Mouse (Mus musculus) Muller cell, postnatal 12 days (primary cell): ENCODE measurements around the gene Wipf1.

ENCODE experiments used
- DNase-seq: peaks from one replicate; pipeline ENCODE4 v3.0.0-alpha.2; 2015; ENCODE audit errors: inconsistent ontology term

Gene Wipf1

DNA sequence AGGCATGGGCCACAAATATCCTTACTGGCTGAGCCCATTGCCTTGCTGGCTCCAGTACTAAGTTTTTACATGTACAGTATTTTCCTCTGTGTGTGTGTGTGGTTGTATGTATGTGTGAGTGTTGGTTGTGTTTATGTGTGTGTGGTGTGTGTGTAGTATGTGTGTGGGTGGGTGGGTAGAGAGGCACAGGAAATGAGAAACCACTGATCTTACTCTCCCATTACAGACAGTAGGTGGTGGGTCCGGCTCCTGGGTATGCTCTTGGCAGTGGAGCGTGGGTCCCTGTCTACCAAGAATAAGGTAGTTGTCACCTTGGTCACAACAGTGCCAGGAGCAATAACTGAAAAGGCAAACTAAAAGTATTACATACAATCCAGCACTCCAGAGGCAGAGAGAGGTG is 93.7 kb downstream of the Wipf1 start:
- no peak for DNase-seq

- DNase-seq, result no peak
Measured at GRCm38 (mm10) chr2:73431959-73432396, 97.6 kb downstream of the Wipf1 start.

DNA sequence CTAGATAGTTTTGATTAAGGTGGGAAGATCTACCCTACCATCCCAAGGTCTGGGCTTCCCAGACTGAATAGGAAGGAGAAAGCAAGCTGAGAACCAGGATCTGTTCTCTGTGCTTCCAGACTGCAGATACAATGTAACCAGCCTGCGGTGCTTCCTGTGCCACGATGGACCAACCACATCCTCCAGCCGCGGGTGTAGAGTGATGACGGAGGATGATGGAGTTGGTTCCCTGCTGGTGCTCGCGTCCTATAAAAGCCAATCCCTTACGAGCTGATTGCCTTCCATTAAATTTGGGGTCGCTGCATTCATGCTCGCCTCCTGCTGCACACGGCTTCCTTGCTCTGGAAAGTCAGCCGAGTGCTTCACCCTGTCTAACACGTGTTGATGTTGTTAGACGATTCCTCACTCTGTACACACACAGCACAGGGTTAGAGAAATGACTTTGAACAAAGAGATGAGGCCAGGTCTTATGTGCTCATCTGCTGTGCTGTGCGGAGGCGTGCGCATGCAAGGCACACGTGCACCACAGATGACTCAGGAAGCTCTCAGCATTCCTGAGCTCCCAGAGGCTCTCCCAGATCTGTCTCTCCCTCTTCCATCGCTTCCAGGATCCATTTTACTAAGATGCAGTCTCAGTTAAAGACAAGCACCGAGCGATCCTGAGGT is 100.6 kb downstream of the Wipf1 start:
- DNase-seq, result peak; percentile 73

DNA sequence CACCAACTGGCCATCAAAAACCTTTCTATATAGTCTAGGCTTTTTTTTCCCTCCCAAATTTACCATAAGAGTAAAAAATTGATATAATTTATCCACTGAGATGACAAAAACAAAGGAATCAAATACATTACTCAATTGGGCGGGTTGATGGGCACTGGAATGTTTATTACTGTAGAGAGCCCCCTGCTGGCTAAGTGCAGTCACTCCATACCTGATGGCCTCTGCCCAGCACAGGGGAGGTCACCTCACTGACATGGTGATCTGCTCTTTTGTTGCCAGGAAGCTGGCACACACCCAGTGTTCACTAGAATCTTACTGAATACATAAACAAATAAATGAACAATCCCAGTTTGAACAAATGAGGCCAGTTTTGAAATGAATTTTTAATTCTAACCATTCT is 102.2 kb downstream of the Wipf1 start:
- DNase-seq, result no peak

DNA sequence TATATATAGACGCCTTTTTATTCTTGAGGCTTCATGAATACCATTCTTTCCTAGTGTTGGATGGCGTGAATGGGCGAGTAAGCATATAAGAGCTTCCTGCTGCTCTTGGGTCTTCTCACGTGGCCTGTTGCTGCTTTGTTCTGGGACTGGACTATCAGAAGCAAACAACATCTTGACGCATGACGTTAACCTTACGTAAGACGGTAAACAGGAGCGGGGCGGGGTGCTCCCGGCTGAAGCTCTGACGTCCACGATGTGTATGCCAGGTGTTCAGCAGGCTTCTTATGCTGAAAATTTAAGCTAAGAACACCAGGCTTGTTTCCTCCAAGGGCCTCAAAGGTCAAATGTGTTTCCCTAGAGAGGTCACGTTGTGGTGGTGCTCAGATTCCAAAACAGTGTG is 103.7 kb downstream of the Wipf1 start:
- no peak for DNase-seq

DNA sequence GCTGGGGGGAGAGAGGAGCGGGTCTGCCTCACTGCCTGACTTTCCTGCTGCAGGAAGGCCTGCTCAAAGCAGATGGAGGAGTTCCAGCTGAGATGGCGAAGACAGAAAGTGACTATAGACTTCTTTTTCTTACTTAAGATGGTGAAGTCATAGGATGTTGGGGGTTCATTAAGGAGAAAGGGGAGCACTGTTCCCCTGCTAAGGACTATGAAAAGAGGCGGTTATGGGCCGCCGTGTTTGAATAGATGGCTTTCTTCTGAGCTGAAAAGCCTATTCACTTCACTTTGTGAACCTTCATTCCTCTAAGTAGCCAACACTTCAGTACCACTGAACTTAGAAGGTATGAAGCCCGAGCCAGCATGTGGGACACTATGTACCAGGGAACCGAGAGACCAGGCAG is 109.8 kb downstream of the Wipf1 start:
- DNase-seq, result no peak

DNA sequence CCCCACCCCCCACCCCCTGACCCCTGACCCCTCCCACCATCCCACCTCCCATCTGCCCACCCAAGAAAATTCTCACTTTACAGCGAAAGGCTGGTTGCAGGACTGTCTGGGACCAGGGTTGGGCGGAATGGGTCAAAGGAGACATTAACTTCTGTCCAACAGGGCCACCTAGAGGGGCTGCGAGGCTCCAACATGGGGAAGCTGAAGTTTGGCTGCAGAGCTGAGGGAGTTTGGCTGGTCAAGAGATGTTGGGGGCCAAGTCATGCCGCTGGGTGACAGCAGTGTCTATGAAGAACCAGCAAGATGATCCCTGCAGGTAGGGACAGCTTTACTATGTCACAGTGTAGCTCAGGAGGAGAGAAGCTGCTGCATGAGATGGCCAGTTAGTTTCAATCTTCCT is 110.2 kb downstream of the Wipf1 start:
- no peak for DNase-seq

DNA sequence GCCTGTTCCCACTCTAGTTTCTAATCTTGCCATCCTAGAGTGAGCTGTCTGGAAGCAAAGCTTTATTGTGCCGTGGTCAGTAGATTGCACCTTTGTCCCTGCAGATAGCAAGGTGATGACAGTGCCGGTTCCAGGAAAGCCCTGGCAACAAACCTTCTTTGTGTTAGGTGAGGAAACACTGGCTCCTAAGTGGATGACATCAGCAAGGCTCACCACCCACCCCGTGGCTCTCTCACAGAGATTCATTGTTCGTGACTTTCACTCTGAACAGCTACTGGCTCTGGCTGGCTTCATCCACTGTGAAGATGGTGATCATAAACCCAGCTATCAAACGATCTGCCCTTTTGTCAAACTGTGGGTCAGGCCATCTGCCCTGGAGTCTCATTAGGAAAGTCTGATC is 113.6 kb downstream of the Wipf1 start:
- DNase-seq, result peak; percentile 78

- DNase-seq, result no peak
Measured at GRCm38 (mm10) chr2:73410076-73410475, 119.5 kb downstream of the Wipf1 start.

DNA sequence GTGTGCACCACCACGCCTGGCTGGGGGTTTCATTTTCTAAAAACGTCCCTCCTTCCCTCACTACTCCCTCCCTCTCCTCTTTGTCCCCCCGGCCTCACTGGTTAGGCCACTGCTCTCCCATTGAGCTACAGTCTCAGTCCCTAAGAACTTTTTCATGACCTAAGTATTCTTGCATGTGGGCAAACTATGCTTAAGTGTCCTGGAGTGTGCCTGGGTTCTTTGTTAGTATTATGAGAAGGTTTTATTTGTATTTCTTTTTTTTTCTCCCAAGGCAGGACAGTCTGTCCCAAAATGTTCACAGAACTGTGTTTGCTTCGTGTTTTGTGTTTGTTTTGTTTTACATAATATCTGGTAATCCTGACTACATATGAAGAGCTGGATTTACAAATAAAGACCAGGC is 121.9 kb downstream of the Wipf1 start:
- DNase-seq, result no peak

DNA sequence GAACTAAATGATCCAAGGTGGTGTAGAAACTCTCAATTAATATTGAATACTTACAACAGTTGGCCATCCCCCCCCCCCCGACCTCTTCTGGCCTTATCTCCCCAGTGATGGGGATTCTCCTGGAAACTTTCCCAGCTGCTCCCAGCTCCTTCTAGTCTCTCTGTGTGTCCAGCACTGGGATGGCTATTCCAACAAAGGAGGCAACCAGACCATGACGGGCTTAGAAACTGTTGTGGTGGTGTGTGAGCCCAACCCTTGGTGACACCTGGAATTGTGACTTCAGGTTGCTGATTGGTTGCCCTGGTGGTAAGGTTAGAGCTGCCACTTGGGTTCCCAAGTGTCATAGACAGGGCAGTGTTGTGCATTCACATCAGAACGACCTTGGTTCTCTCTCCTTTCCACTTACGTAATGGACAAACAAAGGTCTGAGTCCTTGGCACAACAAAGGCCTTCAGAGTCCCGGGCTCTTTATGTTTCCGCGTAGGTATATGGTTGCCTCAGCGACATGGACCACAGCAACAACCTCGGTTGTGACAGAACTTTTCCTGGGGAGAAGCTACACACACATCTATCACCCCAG is 123.1 kb downstream of the Wipf1 start:
- DNase-seq, result no peak

DNA sequence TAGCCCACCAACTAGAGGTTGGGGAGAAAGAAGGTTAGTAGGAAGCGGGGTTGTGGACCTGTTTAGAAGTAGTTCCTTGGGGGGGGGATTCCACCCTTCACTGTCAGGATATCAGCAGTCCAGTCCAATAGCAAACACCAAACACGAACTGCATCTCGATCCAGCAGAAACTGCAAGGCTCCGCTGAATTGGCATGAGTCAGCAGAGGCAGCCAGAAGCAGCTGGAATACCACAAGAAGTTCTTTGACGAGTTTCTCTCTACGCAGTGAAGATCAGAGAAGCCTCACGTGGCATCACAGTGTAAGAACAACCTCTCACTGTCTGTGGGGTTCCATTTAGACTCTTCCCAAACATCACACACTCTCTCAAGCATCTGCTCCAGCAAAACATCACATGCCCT is 124.6 kb downstream of the Wipf1 start:
- no peak for DNase-seq

- no peak for DNase-seq
Measured at GRCm38 (mm10) chr2:73404442-73404841, 125.1 kb downstream of the Wipf1 start.

- DNase-seq, result no peak
Measured at GRCm38 (mm10) chr2:73403385-73404013, 126.0 kb downstream of the Wipf1 start.

- no peak for DNase-seq
Measured at GRCm38 (mm10) chr2:73401689-73402088, 127.8 kb downstream of the Wipf1 start.

DNA sequence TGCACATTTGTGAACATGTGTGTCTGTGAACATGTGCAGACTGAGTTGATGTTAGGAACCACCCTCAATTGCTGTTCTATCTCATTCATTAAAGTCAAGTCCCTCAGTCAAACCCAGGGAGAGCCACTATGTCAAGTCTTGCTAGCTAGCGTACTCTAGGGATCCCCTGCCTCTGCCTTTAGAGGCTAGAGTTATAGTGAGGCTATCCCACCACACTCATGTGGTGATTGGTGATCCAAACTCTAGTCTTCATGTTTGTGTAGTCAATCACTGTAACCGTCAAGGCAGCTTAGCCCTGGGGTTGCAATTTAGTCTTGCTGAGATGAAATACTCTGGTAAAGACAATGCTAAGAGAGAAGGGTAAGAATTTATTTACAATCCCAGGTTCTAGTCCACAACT is 132.1 kb downstream of the Wipf1 start:
- DNase-seq, result no peak

DNA sequence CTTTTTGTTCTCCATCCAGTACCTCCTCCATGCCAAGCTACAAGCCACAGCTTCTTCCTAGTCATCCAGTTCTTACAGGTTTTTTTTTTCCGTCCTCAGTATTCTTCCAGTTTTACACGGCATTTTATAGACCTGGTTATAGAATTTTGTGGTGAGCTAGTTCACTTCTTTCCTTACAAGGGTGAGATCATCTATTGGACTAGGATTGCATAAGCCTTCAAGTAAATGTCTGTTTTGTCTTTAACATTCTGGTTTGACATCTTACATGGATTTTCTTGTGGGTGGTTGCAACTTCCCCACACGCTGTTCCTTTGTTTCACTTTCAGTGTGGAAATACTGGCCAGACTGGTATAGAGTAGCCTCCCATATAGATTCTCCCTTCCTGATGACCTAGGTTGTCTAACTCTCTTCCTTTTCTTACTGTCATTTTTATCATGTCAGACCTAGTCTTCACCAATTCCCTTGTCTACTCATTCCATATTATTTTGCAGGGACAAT is 132.7 kb downstream of the Wipf1 start:
- DNase-seq, result no peak

DNA sequence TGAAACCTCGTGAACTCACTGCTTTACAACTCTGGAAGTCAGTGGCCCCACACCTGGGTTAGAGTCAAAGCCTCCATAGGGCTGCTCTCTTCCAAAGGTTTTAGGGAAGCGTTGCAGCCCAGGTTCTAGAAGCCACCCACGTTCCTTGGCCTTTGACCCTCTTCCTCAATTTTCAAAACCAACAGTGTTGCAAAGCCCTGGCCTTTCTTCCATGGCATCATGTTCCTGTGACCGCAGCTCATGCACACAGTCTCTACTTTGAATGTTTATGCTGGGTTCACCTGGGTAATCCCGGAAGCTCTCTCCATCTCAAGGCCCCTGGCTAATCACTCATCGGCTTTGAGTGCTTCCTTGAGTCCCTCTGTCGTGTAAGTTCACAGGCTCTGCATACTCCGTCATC is 134.0 kb downstream of the Wipf1 start:
- no peak for DNase-seq

- DNase-seq, result no peak
Measured at GRCm38 (mm10) chr2:73394476-73394875, 135.1 kb downstream of the Wipf1 start.

DNA sequence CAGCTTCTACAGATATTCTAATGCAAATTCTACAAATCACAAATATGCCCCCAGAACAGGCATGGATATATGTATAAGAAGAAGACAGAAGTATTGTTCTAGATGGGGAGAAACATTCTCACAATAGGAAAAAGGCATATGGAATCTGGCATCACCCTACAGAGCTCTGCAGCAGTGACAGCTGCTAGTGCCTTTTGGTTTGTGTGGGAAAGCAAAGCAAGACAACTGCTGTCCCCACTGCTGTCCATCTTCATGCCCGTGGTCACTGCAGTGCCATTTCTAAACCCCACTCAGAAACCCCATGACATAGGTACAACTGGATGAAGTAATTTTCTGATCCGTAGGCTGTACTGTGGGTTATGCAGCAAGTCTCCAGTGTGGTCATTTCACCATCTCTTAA is 136.8 kb downstream of the Wipf1 start:
- no peak for DNase-seq

DNA sequence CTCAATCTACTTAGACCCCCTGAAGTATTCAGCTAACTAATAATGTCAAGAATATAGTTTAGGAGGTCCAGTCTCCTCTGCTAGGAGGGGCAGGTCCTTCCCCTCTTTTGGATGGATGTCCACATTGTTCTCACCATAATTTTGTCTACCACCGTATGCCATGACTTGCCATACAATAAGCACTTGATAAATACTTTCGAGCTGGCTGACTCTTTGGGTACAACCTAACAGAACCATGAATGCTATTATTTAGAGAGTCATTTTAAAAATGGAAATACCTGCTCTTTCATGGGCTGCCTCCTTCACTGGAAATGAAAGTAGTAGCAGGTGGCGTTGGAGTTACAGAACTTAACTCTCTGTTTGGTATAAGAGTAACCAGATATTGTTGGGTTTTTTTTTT is 139.6 kb downstream of the Wipf1 start:
- no peak for DNase-seq

DNA sequence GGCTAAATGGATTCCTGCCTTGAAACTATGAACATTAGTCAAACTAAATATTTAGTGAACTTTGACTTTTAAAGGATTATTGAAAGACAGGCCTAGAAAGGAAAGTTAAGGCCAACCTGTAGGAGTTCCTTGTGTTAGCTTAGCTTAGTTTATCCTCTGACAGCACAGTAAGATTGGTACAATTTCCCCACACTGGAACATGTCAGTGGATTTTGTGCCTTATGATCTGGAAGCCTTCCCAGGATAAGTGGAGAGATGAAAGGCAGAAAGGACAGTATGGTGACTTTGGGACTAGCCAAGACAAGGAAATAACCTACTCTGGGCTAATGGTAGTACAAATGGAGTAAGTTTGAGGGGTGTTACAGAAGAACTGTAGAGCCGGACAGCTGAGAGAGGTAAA is 141.7 kb downstream of the Wipf1 start:
- no peak for DNase-seq

- peak; percentile 100 for DNase-seq
Measured at GRCm38 (mm10) chr2:73386356-73387046, 143.0 kb downstream of the Wipf1 start, which contains the start of gene Gpr155. Gene Gpr155 (minus strand): TSS chr2:73386572.
